Mouse (Mus musculus) kidney, postnatal 36 days (tissue): ENCODE data around the gene Pde7b.

ENCODE experiments used
- DNase-seq, 2 experiments: peaks; one replicate each; pipeline ENCODE4 v3.0.0; 2021 to 2022; ENCODE audit warnings: mixed read lengths in 2 of 2

The Pde7b gene

DNA sequence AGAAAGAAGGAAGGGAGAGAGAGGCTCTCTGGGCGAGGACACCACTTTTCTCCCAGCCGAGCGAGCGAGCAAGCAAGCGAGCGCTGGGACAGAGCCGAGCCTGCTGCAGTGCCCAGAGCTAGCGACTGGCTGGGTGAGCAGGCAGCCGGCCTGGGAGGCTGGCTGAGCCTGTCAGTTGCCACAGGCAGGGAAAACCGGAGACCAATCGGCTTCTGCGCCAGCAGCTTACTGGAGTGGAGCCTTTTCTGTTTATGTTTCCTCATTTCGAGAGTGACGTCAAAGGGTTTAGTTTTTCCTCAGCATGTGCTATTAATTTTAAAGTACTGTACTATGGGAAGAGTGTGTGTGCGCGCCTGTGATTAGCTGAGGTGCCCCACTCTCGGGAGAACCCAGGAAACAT, at the start of gene Pde7b:
Gene Pde7b, minus strand, starts transcription at position 173 of the 400 bp plus-strand sequence.
- peak; percentile 89 for DNase-seq

DNA sequence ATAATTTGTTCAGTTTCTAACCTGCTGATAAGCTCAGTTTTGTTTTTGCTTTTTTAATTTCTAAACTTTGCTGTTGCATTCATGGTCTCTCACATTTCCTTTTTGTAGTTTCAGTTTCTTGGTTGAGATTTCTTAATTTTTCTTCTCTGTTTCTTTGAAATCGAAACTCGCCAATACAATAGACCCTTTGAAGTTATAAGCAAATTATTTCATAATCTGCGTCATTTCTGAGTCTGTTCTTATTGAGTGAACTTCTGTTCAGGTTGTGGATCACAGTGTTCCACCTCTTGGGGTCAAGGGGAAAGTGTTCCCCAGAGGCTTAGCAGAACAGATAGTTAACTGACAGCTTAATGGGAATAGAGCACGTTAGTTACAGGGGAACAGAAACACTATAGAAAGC, 47.2 kb upstream of the Pde7b start:
- DNase-seq, result no peak

DNA sequence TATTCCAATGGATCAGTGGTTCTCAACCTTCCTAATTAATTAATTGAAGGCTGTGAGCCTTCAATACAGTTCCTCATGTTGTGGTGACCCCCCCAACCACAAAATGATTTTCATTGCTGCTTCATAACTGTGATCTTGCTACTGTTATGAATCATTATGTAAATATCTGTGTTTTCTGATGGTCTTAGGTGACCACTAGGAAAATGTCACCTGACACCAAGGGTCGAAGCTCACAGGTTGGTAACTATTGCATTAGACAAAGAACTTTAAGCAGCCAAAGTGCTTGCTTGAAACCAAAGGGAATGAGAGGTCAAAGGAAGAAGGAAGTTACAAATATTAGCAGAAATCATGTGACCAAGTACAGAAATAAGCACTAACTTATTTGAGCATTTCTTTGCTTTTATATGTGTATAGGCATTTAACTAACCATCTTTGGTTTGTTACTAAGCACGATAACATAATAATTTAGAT, 45.6 kb upstream of the Pde7b start:
- no peak for DNase-seq

DNA sequence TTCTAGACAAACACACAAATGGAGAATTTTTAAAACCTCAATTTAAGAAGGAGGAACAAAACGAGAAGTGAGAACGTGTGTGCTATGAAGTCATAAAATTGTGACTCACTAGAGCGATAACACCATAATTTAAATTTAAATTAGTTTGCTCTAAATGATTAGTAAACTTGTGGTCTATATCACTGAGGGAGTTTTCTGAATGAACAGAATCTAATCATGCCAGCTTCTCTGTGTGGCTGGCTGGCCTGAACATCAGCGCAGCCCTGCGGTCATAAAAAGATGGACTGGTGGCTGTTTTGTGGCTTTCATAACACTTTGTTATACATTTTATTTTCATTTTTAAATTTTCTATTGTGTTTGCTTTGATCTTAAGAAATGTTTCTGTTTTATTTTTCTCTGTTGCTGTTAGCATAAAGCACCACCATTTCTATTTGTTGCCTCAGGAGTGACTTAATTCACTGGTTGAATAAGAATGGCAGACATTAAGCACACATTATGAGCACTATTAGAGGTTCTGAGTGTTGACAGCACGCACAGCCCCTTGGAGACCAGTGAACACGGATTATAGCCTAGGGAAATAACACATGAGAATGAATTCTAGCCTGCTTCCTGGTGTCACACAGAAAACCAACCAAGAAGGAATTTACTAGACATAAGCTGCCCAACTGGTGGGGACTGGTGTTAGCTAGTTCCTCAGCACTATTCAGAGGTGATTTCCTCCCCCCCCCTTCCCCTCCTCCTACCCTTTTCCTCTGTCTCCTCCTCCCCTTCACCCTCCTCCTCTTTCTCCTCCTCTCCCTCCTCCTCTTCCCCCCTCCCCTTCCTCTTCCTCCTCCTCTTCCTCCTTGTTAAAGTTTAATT, 44.9 kb upstream of the Pde7b start:
- DNase-seq, result peak; percentile 25 to 41

DNA sequence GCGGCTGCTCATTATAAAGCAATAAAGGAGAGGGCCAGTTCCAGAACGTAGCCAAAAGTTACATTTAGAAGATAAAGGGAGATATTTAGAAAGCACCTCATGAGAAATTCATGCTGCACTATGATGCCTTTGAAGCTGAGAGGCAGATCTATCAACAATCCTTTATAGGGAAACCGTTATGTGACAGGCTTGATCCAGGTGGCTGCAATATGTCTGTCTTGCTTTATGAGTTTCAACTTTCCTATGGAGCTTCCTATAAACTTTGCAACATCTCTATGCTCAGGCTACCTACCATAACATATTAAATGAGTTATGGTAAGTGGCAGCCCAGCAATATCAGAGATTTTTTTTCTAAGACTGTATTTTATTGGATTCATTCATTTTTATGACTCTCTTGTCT, 39.5 kb upstream of the Pde7b start:
- DNase-seq, result no peak

DNA sequence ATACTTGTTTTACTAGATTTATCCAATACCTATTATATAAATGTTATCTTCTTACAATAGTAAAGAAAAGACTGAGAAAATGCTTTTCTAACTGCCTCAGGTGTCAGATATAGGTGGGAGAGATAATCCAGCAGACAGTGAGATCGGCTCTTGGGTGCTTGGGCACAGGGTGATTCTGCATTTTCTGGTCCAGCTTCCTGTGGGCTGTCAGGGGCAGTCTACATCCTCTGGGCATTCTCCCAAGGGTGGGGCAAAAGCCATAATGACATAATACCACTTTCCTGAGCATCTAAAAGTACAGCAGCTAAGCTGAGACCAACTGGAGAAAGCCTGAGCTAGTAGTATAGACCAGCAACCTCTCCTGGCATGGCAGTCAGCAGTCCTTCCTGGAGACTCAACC, 34.1 kb upstream of the Pde7b start:
- no peak for DNase-seq

DNA sequence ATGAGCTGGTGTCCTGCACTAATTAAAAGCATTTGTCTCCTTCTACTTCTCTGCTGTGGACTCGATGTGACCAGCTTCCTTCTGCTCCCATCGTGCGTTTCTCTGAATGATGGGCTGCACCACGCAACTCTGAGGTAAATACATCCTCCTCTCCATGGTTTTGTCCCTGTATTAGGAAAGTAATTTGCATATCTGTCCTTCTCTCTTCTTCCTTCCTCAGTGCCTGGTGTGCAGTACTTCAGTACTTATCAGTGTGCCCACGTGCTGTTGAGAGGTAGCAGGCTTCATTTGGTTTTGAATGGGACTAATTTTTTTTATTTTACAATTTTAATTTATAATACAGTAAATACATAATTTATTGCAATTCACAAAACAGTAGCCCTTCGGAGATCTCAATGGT, 33.4 kb upstream of the Pde7b start:
- DNase-seq, result no peak

DNA sequence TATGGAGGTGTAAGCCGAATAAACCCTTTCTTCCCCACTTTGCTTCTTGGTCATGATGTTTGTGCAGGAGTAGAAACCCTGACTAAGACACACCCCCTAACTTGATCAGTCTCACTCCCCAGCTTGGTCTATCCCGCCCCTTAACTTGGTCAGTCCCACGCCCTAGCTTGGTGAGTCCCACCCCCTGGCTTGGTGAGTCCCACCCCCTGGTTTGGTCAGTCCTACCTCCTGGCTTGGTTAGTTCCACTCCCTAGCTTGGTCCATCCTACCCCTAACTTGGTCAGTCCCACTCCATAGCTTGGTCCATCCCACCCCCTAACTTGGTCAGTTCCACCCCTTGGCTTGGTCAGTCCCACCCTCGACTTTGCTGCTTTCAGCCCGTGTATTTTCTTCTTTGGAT, 31.3 kb upstream of the Pde7b start:
- no peak for DNase-seq

DNA sequence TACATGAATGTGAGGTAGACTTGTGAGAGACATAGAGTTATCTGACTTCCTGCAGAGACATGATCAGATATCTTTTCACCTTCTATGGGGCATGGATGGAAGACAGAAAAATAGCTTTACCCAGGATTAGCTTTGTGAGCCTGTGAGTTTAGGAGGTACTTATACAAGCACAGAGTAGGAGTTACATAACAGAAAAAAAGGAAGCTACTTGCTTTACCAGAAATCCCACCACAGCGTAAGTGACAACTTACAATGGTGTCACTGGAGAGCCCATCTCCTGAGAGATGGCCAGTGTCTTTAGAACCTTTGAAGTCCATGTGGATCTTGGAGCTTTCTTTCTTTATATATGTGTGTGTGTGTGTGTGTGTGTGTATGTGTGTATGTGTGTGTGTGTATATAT, 28.0 kb upstream of the Pde7b start:
- no peak for DNase-seq

DNA sequence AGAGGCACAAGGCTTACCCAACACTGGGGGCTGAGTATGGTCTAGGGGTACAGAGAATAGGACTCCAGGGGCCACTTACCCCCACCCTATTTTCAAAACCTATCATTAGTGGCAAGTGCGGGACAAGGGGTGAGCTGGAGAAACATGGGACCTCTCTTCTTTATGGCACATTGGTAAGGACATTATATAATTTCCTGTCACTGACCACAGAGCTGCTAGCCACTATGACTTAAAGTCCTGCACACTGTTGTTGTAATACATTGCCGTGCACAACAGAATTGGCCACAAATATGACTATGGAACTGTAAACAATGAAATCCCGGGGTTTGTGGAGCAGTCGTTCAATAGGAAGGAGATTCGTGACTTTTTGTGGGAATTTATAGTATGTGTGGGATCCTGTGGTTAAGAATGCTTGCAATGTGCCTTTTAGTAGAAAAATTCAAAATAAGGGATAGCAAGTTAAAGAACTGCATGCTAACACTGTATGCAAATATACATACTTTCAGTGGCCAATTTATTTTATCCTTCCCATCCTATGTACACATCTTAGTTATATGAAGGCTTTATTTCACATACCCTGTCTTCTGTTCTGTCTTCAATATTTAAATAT, 25.9 kb upstream of the Pde7b start:
- DNase-seq, result no peak

DNA sequence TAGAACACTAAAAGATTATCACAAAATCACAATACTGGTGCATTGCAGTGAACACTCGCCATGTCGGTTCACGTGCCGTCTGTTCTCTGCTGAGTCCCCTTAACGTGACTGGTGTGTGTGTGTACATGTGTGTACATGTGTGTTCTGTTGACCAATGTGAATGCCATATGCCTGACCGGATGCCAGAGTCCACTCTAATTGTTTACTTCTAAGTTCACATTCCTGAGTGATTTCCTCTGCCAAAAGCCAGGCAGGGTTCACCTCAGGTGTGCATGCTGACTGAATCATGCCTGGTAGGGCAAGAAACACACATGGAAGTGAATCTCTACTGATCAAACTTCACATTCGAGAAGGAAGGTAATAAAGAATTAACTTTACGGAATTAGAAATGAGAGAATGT, 24.1 kb upstream of the Pde7b start:
- no peak for DNase-seq

DNA sequence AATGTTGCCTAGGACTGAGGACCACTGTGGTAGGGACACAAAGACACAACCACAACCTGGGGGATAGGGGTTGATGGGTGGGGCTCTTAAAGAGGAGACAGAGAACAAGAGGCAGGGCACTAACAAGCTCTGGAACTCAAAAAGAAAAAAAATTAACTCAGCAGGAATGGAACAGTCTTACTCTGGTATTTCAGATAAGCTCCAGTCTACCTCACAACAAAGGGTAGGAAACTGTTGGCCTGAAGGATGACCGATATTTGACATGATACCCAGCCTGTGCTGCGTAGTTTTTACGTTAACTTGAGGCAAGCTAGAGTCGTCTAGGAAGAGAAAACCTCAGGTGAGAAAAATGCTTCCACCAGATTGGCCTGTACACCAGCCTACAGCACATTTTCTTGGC, 22.4 kb upstream of the Pde7b start:
- DNase-seq, result no peak

DNA sequence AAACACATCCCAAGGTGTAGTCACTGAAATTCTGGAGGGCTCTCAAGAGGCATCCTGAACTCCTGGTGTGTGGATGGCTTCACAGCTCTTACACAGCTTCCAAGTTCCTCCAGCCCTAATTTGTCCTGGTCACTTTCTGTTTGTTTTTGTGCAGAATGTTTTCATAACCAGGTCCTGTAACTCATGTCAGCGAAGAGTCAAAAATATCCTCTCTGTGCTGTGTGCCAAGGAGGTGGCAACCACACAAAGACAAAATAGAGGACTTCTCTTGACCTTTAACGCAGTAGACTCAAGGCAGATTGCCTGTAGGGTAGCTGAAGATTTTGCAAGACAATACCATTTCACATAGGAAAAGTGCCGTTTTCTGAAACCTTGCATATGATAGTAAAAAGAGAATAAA, 14.9 kb upstream of the Pde7b start:
- no peak for DNase-seq

DNA sequence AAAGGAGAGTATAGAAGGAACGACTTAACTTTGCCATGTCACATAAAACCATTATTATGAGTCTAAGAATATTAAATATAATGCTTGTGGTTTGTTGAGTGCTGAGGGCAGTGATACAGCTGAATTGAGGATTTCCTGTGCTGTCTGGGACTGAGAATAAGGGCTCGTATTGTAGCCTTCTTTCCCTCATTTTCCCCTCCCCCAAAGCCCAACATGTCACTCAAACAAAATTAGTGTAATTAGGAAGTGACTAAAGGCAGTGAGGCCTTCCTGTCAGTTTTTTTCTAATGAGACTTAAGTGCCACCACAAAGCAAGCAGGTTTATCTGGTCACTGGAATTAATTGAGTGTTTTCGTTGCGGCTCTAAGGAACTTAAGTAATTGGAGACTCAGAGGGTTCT, 12.3 kb upstream of the Pde7b start:
- DNase-seq, result no peak

DNA sequence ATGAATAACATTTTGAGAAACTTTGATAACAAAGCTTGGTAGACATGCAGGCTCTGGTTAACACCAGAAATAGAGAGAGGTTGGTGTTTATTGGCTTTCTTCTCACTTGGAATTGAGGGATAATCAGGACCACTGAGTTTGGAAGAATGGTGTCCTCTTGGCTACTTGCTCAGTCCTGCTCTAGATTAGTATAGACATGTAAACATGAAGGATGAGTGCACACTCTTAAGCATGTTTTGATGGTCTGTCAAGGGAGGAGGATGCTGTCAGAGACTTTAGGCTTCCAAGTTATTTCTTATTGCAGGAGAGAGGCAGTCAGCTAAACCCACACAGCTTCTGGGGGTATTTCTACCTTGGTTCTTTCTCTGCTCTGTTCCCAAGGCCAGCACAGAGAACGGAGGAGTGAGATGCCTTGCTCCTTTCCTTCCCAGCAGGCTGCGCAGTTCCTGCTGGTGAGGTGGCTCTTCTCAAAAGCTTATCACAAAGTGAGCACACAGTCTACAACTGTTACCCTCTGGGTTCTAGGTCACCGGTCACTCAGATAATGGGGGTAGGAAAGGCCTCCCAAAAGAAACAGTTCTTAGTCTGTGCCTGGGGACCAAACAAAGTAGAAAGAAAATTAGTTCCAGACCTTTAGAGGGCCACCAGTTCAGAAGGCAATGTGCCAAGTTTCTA, 11.0 kb upstream of the Pde7b start:
- DNase-seq, result no peak

DNA sequence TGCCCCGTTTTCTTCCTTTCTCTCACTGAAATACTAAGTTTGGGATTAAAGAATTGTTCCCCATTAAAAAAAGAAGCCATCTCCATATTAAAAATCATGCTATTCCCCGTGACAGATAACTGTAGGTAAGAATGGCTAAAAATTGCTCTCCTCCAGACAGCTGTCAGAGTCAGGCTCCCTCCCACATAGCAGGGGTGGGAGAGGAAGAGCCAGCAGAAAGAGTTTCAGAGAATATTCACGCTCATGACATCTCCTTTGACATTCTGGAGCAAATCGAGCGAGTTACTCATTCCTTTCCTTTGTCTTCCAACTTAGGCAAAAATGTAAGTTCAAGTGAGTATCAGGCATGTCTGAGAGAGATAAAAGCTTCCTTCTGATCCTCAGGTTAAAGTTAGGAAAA, 8.7 kb upstream of the Pde7b start:
- DNase-seq, result no peak

DNA sequence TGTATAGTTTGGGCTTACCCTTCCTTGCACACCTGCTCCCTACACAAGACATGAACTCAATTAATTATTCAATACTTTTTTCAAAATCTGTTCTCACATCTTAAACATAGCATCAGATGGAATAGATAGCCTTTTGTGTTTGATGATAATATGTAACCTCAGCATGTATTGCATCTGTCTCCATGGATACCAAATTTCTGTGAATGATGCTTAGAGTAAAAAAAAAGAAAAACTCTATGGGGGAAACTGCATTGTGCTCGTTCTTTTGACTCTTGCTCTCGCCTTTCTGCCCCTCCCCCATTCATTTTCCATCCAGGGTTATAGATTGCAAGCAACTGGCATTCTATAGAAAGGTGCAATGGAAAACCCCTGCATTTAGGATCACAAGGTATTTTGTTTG, 7.3 kb upstream of the Pde7b start:
- no peak for DNase-seq

DNA sequence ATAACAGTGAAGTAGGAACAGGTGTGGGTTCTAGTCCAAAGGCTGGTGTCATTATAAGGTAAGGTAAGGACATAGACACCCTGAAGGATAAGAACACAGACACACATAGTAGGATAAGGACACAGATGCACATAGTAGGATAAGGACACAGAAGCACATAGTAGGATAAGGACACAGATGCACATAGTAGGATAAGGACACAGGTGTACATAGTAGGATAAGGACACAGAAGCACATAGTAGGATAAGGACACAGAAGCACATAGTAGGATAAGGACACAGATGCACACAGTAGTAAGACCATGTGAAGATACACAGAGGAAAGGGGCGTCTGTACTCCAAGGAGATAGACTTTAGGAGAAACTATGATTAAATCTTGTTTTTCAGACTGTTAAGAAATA, 5.2 kb upstream of the Pde7b start:
- no peak for DNase-seq

DNA sequence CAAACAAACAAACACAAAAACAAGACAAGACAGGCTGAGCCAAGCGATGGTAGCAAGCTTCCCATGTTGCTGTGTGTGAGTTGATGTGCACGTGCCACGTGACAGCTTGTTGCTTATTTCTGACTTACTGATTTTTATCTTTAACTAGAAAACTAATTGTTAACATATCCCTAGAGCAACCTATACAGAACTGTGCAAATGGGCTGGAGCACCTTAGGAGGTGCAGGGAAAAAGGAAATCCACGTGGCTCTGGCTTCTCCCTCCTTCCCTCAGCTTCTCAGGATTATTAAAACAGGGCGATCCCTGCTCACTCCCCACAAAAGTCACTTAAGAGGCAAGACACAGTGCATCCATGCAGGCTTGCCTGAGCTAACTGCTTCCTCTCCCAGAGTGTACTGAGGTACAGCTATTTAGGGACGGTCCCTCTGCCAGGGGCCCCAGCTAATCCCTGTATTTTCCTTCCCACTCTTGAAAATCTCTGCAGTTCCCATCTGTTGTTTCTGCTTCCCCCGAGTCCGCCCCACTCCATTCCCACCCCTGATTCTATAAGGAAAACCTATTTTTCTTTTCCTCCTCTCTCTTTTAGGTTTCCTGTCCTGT, 606 bp upstream of the Pde7b start:
- DNase-seq, result peak in 1 of 2 experiments; percentile 30

DNA sequence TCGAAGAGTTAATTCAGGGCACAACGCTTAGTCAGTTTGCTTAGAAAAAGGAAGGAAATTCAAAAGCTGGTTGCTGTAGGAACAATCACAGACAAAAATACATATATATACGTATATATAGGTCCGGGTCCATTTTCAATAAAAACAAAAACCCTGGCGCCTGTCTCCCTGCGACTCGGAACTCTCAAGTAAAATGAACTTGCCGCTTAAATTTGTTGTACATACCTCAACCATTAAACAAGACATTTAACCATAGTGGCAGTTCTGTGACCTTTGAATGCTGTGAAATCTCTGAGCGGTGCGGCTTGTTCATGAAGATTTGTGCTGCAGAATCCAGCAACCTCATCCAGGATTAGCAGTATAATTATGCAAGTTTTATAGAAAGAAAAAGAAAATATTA, 427 bp downstream of the Pde7b start:
- DNase-seq, result no peak

DNA sequence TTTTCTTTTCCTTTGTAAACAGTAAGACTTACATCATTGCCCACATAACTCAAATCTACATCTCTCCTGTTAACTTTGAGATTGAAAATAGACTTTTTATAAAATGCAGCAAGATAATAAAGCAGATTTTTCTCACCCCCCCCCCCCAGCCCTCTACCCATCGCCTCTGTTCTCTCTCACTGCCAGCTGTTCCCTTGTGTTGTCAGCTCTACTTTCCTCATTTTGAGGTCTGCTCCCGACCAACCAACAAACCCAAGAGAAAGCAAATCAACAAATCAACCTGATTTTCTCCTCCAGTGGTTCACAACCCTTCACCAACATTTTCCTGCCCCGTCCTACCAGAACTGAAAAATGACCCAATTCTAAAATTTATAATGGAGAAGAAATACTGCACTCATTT, 916 bp downstream of the Pde7b start:
- no peak for DNase-seq

DNA sequence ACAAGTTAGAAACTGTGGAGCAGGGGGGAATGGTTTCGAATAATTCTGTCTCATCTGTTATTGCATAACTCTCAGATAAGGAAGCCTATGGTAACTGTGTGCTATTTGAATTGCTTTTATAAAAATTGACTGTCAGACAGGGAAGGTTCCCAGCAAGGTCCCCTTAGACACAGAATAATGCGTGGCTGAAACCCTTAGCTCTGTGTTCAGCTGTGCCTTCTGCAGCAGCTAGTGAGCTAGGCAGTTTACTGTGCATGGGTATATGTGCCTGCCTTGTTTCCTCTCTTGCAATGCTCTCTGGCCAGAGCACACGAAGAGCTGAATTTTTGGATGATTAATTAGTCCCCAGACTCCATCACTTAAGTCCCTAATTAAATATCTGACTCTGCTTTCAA, 1.4 kb downstream of the Pde7b start:
- peak in 1 of 2 experiments; percentile 10 for DNase-seq
